Mouse (Mus musculus) kidney, embryonic 16.5 days (tissue): ENCODE data around the gene E2f4. TPM values are rescaled to one million over a fixed set of nuclear protein-coding genes. Genes with fewer than 3 reads are reported as not detected.
A peak's percentile ranks its signal among the peaks of the same experiment; 100 is the strongest.
"Not testable (repeated sequence)": the region's sequence is repeated elsewhere in the genome, so short reads cannot be mapped to it uniquely, and the experiment has no call there.

ENCODE experiments used
- ATAC-seq: fragments of 200-750 bp; cut with Nextera tagmentation; 2 replicates; pipeline ENCODE4 v1.8.0; 2017; ENCODE audit warnings: moderate TSS enrichment; ENCODE audit not compliant: low FRiP score, low TSS enrichment
- H3K27ac ChIP-seq: fragments of 300-500 bp; sonication (generic); 2 replicates; pipeline ENCODE4 v1.5.1; 2014; ENCODE audit warnings: low read length
- H3K27me3 ChIP-seq: fragments of 300-500 bp; sonication (generic); 2 replicates; pipeline ENCODE4 v1.6.1; 2014; ENCODE audit warnings: low read length, control low read depth, mixed read lengths; ENCODE audit not compliant: insufficient read depth
- H3K36me3 ChIP-seq: fragments of 300-500 bp; sonication (generic); 2 replicates; pipeline ENCODE4 v1.6.1; 2014; ENCODE audit warnings: low read length, control low read depth, mixed read lengths; ENCODE audit not compliant: insufficient read depth
- H3K4me1 ChIP-seq: fragments of 300-500 bp; sonication (generic); 2 replicates; pipeline ENCODE4 v1.6.1; 2014; ENCODE audit warnings: low read length, control low read depth, mixed read lengths; ENCODE audit not compliant: insufficient read depth
- H3K4me2 ChIP-seq: fragments of 300-500 bp; sonication (generic); replicated peaks from 2 replicates; pipeline ENCODE4 v1.6.1; 2014; ENCODE audit warnings: low read depth, low read length
- H3K4me3 ChIP-seq: fragments of 300-500 bp; sonication (generic); 2 replicates; pipeline ENCODE4 v1.5.1; 2014; ENCODE audit warnings: mild to moderate bottlenecking, low read length
- H3K9ac ChIP-seq: fragments of 300-500 bp; sonication (generic); replicated peaks from 2 replicates; pipeline ENCODE4 v1.6.1; 2014; ENCODE audit warnings: low read length
- H3K9me3 ChIP-seq: fragments of 300-500 bp; sonication (generic); 2 replicates; pipeline ENCODE4 v1.6.1; 2016; ENCODE audit warnings: low read length, control low read depth
- WGBS: fragments of 180-500 bp; shearing (Covaris S2); extraction: QIAGEN DNeasy Blood & Tissue Kit; methylation state at CpG from one replicate; pipeline ENCODE4 v1.1.7; 2014; 5-methylcytosine and 5-hydroxymethylcytosine counted together
- polyA plus RNA-seq: library from polyadenylated mRNA; unstranded; fragments of >200 nt; fragmentation: Nextera tagmentation; extraction: Ambion mirVana; gene quantifications from 2 replicates; pipeline ENCODE4 v1.2.1, GENCODE M21; 2015

Gene E2f4
- polyA plus RNA-seq, 1 experiment from 2014 or later: 90.1 TPM

DNA sequence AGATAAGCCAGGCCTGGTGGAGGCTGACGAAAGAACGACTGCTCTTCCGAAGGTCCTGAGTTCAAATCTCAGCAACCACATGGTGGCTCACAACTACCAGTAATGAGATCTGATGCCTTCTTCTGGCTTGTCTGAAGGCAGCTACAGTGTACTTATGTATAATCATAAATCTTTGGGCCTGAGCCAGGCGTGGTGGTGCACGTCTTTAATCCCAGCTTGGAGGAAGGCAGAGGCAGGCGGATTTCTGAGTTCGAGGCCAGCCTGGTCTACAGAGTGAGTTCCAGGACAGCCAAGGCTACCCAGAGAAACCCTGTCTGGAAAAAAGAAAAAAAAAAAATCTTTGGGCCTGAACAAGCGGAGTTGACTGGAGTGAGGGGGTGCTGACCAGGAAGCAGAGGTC, 6.1 kb upstream of the E2f4 start:
- not testable (repeated sequence) for H3K4me2 ChIP-seq, ATAC-seq, H3K4me3 ChIP-seq, H3K9me3 ChIP-seq, H3K9ac ChIP-seq, H3K27ac ChIP-seq, H3K36me3 ChIP-seq
- 78% methylated on average over 8 of the region's 8 CpGs for WGBS
- Histone ChIP-seq H3K4me1 (peaks cover 20% of the 10 kb centered on the region), H3K27me3 (peaks cover 11% of the 10 kb centered on the region)

DNA sequence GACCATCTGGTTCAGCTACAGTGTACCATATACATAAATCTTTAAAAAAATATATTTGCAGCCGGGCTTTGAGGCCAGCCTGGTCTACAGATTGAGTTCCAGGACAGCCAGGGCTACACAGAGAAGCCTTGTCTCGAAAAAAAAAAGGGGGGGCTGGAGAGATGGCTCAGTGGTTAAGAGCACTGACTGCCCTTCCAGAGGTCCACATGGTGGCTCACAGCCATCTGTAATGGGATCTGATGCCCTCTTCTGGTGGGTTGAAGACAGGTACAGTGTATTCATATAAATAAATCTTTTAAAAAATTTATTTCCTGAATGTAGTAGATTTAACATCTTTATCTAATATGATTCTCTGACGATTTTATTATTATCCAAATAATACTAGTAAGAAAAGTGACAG, 5.7 kb upstream of the E2f4 start:
- H3K4me3 ChIP-seq, H3K36me3 ChIP-seq, H3K9me3 ChIP-seq, ATAC-seq, H3K27ac ChIP-seq, H3K4me2 ChIP-seq, H3K9ac ChIP-seq: not testable (repeated sequence)
- H3K27me3 ChIP-seq: peaks cover 11% of the 10 kb centered on the region
- H3K4me1 ChIP-seq: peaks cover 23% of the 10 kb centered on the region
- WGBS: 73% methylated on average over 3 of the region's 3 CpGs

DNA sequence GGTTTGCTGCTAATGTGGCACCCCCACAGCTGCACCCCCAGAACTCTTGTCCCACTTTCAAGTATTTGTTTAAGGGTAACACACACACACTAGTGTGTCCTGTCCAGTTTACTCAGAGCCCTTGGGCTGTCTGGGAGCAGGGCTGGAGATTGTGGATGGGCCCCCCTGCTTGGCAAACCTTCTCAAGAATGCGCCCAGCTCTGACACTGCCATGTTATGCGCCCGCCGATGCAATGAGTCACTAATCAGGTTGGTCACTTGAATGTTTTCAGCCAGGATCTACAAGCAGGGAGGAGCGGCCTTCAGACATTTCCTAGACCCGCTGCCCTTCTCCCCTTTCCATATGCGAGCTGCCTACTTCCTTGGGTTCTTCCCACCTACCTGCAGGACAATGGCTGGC, 5.0 kb upstream of the E2f4 start:
- no peak overlapping the region for H3K27ac ChIP-seq

GRCm38 (mm10) chr8:105293405-105293804, 4.1 kb upstream of the E2f4 start:
- 68% methylated on average over 19 of the region's 19 CpGs for WGBS
- Histone ChIP-seq H3K4me2 (no peak overlapping the region), H3K36me3 (no peaks in the 10 kb centered on the region), H3K9me3 (no peaks in the 10 kb centered on the region), H3K4me1 (peaks cover 30% of the 10 kb centered on the region), H3K9ac (no peak overlapping the region), H3K27ac (no peak overlapping the region), H3K4me3 (no peak overlapping the region), H3K27me3 (peaks cover 11% of the 10 kb centered on the region)
- no peak for ATAC-seq

More for the DNA sequence above, 5.0 kb upstream of the E2f4 start:
- Histone ChIP-seq H3K4me3 (no peak overlapping the region), H3K36me3 (no peaks in the 10 kb centered on the region), H3K27me3 (peaks cover 11% of the 10 kb centered on the region), H3K4me1 (peaks cover 27% of the 10 kb centered on the region), H3K4me2 (no peak overlapping the region), H3K9ac (no peak overlapping the region), H3K9me3 (no peaks in the 10 kb centered on the region)
- 90% methylated on average over 7 of the region's 7 CpGs for WGBS
- ATAC-seq: no peak

DNA sequence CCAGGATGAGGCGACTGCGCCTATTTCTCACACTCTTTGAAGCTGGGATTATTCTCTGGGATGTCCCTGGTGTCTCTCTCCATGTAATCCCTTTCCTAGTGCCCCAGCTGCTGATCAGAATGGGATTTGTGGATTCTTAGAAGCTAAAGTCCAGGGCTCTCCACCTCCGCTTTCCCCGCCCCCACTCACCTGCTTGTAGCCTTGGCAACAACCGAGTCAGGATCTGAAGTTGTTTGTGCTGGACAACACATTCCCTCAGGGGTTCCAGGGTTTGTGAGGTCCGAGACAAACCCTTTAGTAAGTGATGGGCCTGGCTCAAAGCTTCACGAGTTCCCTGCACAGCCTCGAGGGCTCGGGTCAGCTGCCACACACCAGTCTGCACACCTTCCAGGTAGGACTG, 2.7 kb upstream of the E2f4 start:
- 70% methylated on average over 9 of the region's 9 CpGs for WGBS
- H3K4me3 ChIP-seq: peak overlapping the region; percentile 35
- peaks cover 30% of the 10 kb centered on the region for H3K4me1 ChIP-seq
- no peak for ATAC-seq
- H3K9me3 ChIP-seq: no peaks in the 10 kb centered on the region
- H3K27ac ChIP-seq: no peak overlapping the region
- H3K27me3 ChIP-seq: peaks cover 11% of the 10 kb centered on the region
- H3K36me3 ChIP-seq: peaks cover 5% of the 10 kb centered on the region; the same call in 1 of the 2 replicates
- peak overlapping the region; percentile 45 for H3K4me2 ChIP-seq
- H3K9ac ChIP-seq: peak overlapping the region; percentile 24; the same call in 1 of the 2 replicates

DNA sequence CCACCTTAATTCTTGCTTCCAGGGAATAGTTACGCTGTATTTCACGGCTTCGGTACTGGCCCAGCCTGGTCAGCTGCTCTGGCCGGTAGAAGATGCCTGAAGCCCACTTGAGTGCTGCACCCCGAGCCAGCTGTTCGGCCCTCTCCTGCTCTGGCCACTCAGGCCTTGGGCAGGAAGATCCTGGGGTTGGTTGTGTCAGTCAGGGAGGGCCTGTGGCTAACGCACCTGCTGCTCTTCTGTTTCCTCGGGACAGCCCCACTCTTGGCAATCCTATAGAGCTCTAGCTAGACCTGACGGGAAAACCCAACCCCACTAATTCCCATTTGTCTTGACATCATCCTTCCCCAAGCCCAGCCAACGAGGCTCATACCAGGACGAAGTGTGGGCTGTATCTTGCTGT, 2.2 kb upstream of the E2f4 start:
- Histone ChIP-seq H3K9ac (peak overlapping the region; percentile 24; the same call in 1 of the 2 replicates), H3K27me3 (peaks cover 6% of the 10 kb centered on the region), H3K36me3 (peaks cover 10% of the 10 kb centered on the region), H3K4me2 (peak overlapping the region; percentile 45), H3K9me3 (no peaks in the 10 kb centered on the region), H3K4me3 (peak overlapping the region; percentile 35), H3K27ac (peak overlapping the region; percentile 66), H3K4me1 (peaks cover 25% of the 10 kb centered on the region)
- 69% methylated on average over 11 of the region's 11 CpGs for WGBS
- ATAC-seq: no peak

GRCm38 (mm10) chr8:105295895-105296573, 1.4 kb upstream of the E2f4 start, which contains the start of gene Exoc3l:
Gene Exoc3l (minus strand): TSS chr8:105296101.
- Histone ChIP-seq H3K4me2 (peak within 1 kb of the TSS; percentile 97), H3K27me3 (no peaks in the 10 kb centered on the region), H3K27ac (peak within 1 kb of the TSS; percentile 66), H3K9ac (peak within 1 kb of the TSS; percentile 24; the same call in 1 of the 2 replicates), H3K4me1 (peaks cover 19% of the 10 kb centered on the region), H3K36me3 (peaks cover 18% of the 10 kb centered on the region), H3K9me3 (no peaks in the 10 kb centered on the region), H3K4me3 (peak within 1 kb of the TSS; percentile 97)
- WGBS: 56% methylated on average over 11 of the region's 11 CpGs
- ATAC-seq: no peak

DNA sequence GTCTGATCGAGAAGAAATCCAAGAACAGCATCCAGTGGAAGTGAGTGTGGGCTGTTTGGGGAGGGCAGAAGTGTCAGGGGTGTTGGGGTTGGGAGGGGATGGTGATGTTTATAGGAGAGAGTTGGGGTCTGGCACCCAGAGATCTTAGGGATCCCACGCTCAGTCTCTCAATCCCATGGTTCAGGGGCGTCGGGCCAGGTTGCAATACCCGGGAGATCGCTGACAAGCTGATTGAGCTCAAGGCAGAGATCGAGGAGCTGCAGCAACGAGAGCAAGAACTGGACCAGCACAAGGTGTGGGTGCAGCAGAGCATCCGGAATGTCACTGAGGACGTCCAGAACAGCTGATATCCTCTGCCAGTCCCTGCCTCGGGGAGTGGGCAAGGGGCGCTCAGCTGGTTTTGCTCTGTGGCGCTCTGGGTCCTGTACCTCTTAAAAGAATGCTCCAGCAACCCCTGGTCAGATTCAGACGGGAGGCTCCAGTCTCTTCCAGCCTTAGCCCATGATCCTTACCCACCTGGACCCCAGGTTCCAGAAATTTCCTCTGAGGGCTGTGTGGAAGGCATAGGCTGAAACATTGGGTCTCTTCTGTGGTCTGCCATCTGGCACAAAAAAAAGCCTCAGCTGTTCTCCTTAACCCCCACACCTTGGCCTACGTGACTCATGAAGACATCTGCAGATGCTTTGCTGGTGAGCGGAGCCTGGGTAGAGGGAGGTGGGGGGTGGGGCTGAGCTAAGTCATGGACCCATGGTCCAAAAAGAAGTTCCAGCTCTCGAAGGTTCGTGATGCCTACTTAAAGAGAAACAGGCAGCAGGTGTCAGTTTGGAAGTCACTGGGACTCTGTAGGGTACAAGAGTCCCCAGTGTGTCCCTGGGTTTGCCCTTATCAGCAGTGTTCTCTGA, 1.1 kb downstream of the E2f4 start:
- no peaks in the 10 kb centered on the region for H3K9me3 ChIP-seq
- WGBS: 52% methylated on average over 18 of the region's 18 CpGs
- peaks cover 19% of the 10 kb centered on the region for H3K4me1 ChIP-seq
- peak overlapping the region; percentile 88 for H3K9ac ChIP-seq
- H3K27ac ChIP-seq: no peak overlapping the region; the same call in 1 of the 2 replicates
- H3K4me3 ChIP-seq: peak overlapping the region; percentile 97
- H3K27me3 ChIP-seq: no peaks in the 10 kb centered on the region
- no peak for ATAC-seq
- peaks cover 41% of the 10 kb centered on the region for H3K36me3 ChIP-seq
- peak overlapping the region; percentile 97 for H3K4me2 ChIP-seq

GRCm38 (mm10) chr8:105299962-105300361, 2.5 kb downstream of the E2f4 start:
- Histone ChIP-seq H3K4me1 (peaks cover 27% of the 10 kb centered on the region), H3K27me3 (no peaks in the 10 kb centered on the region), H3K36me3 (peaks cover 51% of the 10 kb centered on the region), H3K4me2 (no peak overlapping the region), H3K4me3 (no peak overlapping the region), H3K9me3 (no peaks in the 10 kb centered on the region), H3K9ac (no peak overlapping the region), H3K27ac (no peak overlapping the region)
- ATAC-seq: no peak
- 95% methylated on average over 8 of the region's 8 CpGs for WGBS
